ENCODE assay signal across 8 mouse cellular contexts in genomic region chr17:84878316-84878715, GRCm38 (mm10).
DNase-seq lines count a peak whose midpoint lies in the region; ATAC-seq and TF ChIP-seq lines count a peak whose summit lies in the region.

No protein-coding gene starts in this region.

- H3K27ac ChIP-seq in cerebellum, adult 2 months (ENCODE audit: insufficient read depth, low read length): peak overlapping the region; percentile 82; the same call in 1 of the 2 replicates
- H3K27ac ChIP-seq in lung, embryonic 14.5 days (ENCODE audit: low read depth): no peak overlapping the region
- peak overlapping the region; percentile 95 for H3K27ac ChIP-seq in liver, adult 2 months (replicated peaks; ENCODE audit: insufficient read depth, low read depth, low read length)
- H3K27ac ChIP-seq in stomach, embryonic 15.5 days: no peak overlapping the region

- 93% methylated on average over 5 of the region's 5 CpGs for WGBS in cerebellum, adult 2 months
- 85% methylated on average over 5 of the region's 5 CpGs for WGBS in lung, embryonic 14.5 days
- 26% methylated on average over 5 of the region's 5 CpGs for WGBS in liver, adult 2 months
- WGBS in stomach, embryonic 15.5 days: 79% methylated on average over 5 of the region's 5 CpGs

- ATAC-seq in cerebellum, adult (ENCODE audit: insufficient number of reproducible peaks, low FRiP score, low TSS enrichment): no peak
- ATAC-seq in lung, embryonic 14.5 days (ENCODE audit: insufficient read depth): no peak
- no peak for ATAC-seq in stomach, embryonic 15.5 days (ENCODE audit: insufficient read depth, low FRiP score, low read depth)

- no peak overlapping the region for H3K4me3 ChIP-seq in cerebellum, adult 2 months (replicated peaks; ENCODE audit: insufficient read depth, low read depth, low read length)
- no peak overlapping the region for H3K4me3 ChIP-seq in lung, embryonic 14.5 days (ENCODE audit: low read depth, low read length)
- H3K4me3 ChIP-seq in liver, adult 2 months (ENCODE audit: insufficient read depth, low read depth, low read length): peak overlapping the region; percentile 27
- H3K4me3 ChIP-seq in stomach, embryonic 15.5 days (replicated peaks): no peak overlapping the region

- peaks cover 14% of the 10 kb centered on the region for H3K4me1 ChIP-seq in cerebellum, adult 2 months (ENCODE audit: control insufficient read depth, insufficient read depth, low read length)
- no peaks in the 10 kb centered on the region for H3K4me1 ChIP-seq in lung, embryonic 14.5 days (ENCODE audit: insufficient read depth)
- peaks cover 25% of the 10 kb centered on the region for H3K4me1 ChIP-seq in liver, adult 2 months (ENCODE audit: control insufficient read depth, insufficient read depth, low read length)
- H3K4me1 ChIP-seq in stomach, embryonic 15.5 days: no peaks in the 10 kb centered on the region

- no peak for TF ChIP-seq POLR2A in cerebellum, adult 2 months (IDR thresholded peaks at IDR 0.05; ENCODE audit: borderline replicate concordance, insufficient read depth, low read length)
- TF ChIP-seq POLR2A in liver, adult 2 months (IDR thresholded peaks at IDR 0.05; ENCODE audit: extremely low read depth, insufficient read depth, low read length): no peak

- no peak for TF ChIP-seq CTCF in cerebellum, adult 2 months (IDR thresholded peaks at IDR 0.05; ENCODE audit: borderline replicate concordance, insufficient read depth, low read depth, low read length)
- no peak for TF ChIP-seq CTCF in lung, embryonic 14.5 days (IDR thresholded peaks at IDR 0.05; ENCODE audit: low read depth)
- no peak for TF ChIP-seq CTCF in liver, adult 2 months (IDR thresholded peaks at IDR 0.05; ENCODE audit: low read depth, low read length)

- no peaks in the 10 kb centered on the region for H3K9me3 ChIP-seq in lung, embryonic 14.5 days (ENCODE audit: low read depth, low read length)
- H3K9me3 ChIP-seq in stomach, embryonic 15.5 days: no peaks in the 10 kb centered on the region

- H3K9ac ChIP-seq in lung, embryonic 14.5 days: no peak overlapping the region
- peak overlapping the region; percentile 74 for H3K9ac ChIP-seq in liver, adult 2 months (ENCODE audit: low read depth, low read length)
- no peak overlapping the region for H3K9ac ChIP-seq in stomach, embryonic 15.5 days

- H3K27me3 ChIP-seq in cerebellum, adult 2 months (ENCODE audit: control insufficient read depth, insufficient read depth, low read length): no peaks in the 10 kb centered on the region
- no peaks in the 10 kb centered on the region for H3K27me3 ChIP-seq in lung, embryonic 14.5 days (ENCODE audit: insufficient read depth, low read length)
- no peaks in the 10 kb centered on the region for H3K27me3 ChIP-seq in liver, adult 2 months (ENCODE audit: control insufficient read depth, insufficient read depth, low read length)
- H3K27me3 ChIP-seq in stomach, embryonic 15.5 days (replicated peaks): no peaks in the 10 kb centered on the region

- peak overlapping the region; percentile 52 for H3K4me2 ChIP-seq in lung, embryonic 14.5 days
- peak overlapping the region; percentile 40 for H3K4me2 ChIP-seq in stomach, embryonic 15.5 days

- H3K79me2 ChIP-seq in liver, adult 2 months (ENCODE audit: control insufficient read depth, insufficient read depth, low read length): no peaks in the 10 kb centered on the region

- H3K36me3 ChIP-seq in lung, embryonic 14.5 days (ENCODE audit: insufficient read depth): no peaks in the 10 kb centered on the region
- no peaks in the 10 kb centered on the region for H3K36me3 ChIP-seq in liver, adult 2 months (ENCODE audit: control insufficient read depth, insufficient read depth, low read length)
- no peaks in the 10 kb centered on the region for H3K36me3 ChIP-seq in stomach, embryonic 15.5 days

- no peak for DNase-seq in cerebellum, adult 2 months
- no peak for DNase-seq in lung, embryonic 14.5 days
- no peak for DNase-seq in lung, adult 18-20 months
- DNase-seq in liver, adult 2 months (ENCODE audit: extremely low read depth, low read depth, low spot score): peak; percentile 56
- DNase-seq in retina, embryonic 14.5 days (ENCODE audit: low spot score): no peak
- DNase-seq in layer of hippocampus, postnatal 25 days (ENCODE audit: extremely low spot score in 1 of 2, low spot score in 1 of 2): no peak

Comparison
In these comparisons a context has a peak if more than half of its experiments do, and no peak if none do; other contexts are left out.
1. H3K27ac ChIP-seq: peak in cerebellum, adult 2 months (single experiment) and liver, adult 2 months (single experiment); none in lung, embryonic 14.5 days (single experiment) and stomach, embryonic 15.5 days (single experiment).